Mouse (Mus musculus): ENCODE data around the gene Mcat. TPM values are rescaled to one million over a fixed set of nuclear protein-coding genes. Genes with fewer than 3 reads are reported as not detected.

The Mcat gene
- total and polyA plus RNA-seq, 3 experiments, result 32.2 to 40.8 (median 38.7) TPM

DNA sequence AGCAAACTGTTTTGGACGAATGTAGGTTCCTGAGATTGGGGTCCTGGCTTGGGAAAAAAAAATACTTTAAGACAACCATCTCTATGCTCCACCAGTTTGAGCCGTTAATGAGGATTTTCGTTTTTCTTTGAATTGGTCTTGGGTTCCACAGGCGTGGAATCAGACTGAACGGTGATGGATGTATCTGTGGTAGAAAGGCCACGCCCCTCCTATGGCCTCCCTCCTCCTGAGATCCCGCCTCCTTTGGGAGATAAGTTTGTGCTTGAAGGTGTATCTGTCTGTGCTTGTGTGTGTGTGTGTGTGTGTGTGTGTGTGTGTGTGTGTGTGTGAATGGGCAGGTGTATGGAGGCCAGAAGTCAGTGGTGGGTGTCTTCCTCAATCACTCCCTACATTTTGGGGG lies 31.0 kb downstream of the Mcat start:
- no peak for DNase-seq
- intact Hi-C loops (cut with DNase I), result loop anchor here (5.0 kb wide), 1 partner anchor 65 kb away; the partner anchor contains the start of gene Ttll12
- TF ChIP-seq CTCF (IDR thresholded peaks at IDR 0.05) (no peak), POLR2A (IDR thresholded peaks at IDR 0.05; ENCODE audit: insufficient read depth, low read depth, low read length) (no peak), EP300 (IDR thresholded peaks at IDR 0.05; ENCODE audit: insufficient read depth, low read depth, low read length) (no peak)
- Histone ChIP-seq H3K36me3 (ENCODE audit: control insufficient read depth, insufficient read depth, low read length) (peaks cover 4% of the 10 kb centered on the region; the same call in 1 of the 2 replicates), H3K4me1 (ENCODE audit: control insufficient read depth, insufficient read depth, low read length) (peaks cover 24% of the 10 kb centered on the region), H3K4me3 (no peak overlapping the region), H3K27ac (no peak overlapping the region), H3K27me3 (ENCODE audit: control insufficient read depth, insufficient read depth, low read length) (no peaks in the 10 kb centered on the region), H3K79me2 (replicated peaks; ENCODE audit: control insufficient read depth, insufficient read depth, low read length) (no peaks in the 10 kb centered on the region), H3K9ac (ENCODE audit: low read depth, low read length) (no peak overlapping the region)
- WGBS, result 77% methylated on average over 7 of the region's 7 CpGs

GRCm38 (mm10) chr15:83531961-83532469 lies 31.6 kb downstream of the Mcat start:
- peaks cover 1% of the 10 kb centered on the region; the same call in 1 of the 2 replicates for H3K79me2 ChIP-seq (replicated peaks; ENCODE audit: control insufficient read depth, insufficient read depth, low read length)
- WGBS, result 79% methylated on average over 5 of the region's 5 CpGs
- no peaks in the 10 kb centered on the region for H3K27me3 ChIP-seq (ENCODE audit: control insufficient read depth, insufficient read depth, low read length)
- intact Hi-C loops (cut with DNase I), result loop anchor here (5.0 kb wide), 1 partner anchor 65 kb away; the partner anchor contains the start of gene Ttll12
- H3K4me1 ChIP-seq (ENCODE audit: control insufficient read depth, insufficient read depth, low read length), result peaks cover 24% of the 10 kb centered on the region
- H3K36me3 ChIP-seq (ENCODE audit: control insufficient read depth, insufficient read depth, low read length), result peaks cover 4% of the 10 kb centered on the region; the same call in 1 of the 2 replicates
- TF ChIP-seq EP300 (IDR thresholded peaks at IDR 0.05; ENCODE audit: insufficient read depth, low read depth, low read length), result no peak
- TF ChIP-seq CTCF (IDR thresholded peaks at IDR 0.05), result peak; percentile 51
- TF ChIP-seq POLR2A (IDR thresholded peaks at IDR 0.05; ENCODE audit: insufficient read depth, low read depth, low read length), result no peak
- no peak overlapping the region for H3K9ac ChIP-seq (ENCODE audit: low read depth, low read length)
- peak in 1 of 2 experiments; percentile 18 for DNase-seq
- no peak overlapping the region for H3K27ac ChIP-seq
- H3K4me3 ChIP-seq, result no peak overlapping the region

DNA sequence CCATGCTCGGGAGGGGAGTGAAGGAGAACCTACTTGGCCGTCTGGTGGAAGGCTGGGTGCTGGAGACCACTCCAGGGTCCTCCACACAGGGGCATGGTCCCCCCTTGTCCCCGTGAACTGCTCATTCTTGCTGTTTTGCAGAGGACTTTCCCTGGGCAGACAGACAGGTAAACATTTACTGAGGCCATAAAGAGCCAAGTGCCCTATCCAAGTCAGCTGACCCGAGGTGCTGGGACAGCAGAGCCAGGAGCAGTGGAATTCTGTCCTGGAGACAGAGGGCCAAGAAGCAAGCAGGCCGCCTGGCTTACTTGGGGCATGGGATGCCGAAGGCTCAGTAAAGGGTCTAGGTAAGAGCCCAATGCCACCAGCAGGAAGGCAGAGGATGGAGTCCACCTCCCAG lies 32.9 kb downstream of the Mcat start:
- peak in 1 of 2 experiments; percentile 37 for DNase-seq
- no peaks in the 10 kb centered on the region for H3K27me3 ChIP-seq (ENCODE audit: control insufficient read depth, insufficient read depth, low read length)
- WGBS, result 52% methylated on average over 6 of the region's 6 CpGs
- H3K79me2 ChIP-seq (replicated peaks; ENCODE audit: control insufficient read depth, insufficient read depth, low read length), result peaks cover 2% of the 10 kb centered on the region; the same call in 1 of the 2 replicates
- H3K4me3 ChIP-seq, result peak overlapping the region; percentile 21
- H3K9ac ChIP-seq (ENCODE audit: low read depth, low read length), result 0 out of 2 replicates have a peak overlapping the region, but pooled peaks have one; percentile 18
- intact Hi-C loops (cut with DNase I), result loop anchor here (5.0 kb wide), 1 partner anchor 67 kb away; the partner anchor contains the start of gene Ttll12
- peaks cover 22% of the 10 kb centered on the region for H3K4me1 ChIP-seq (ENCODE audit: control insufficient read depth, insufficient read depth, low read length)
- peak overlapping the region; percentile 91 for H3K27ac ChIP-seq
- H3K36me3 ChIP-seq (ENCODE audit: control insufficient read depth, insufficient read depth, low read length), result peaks cover 4% of the 10 kb centered on the region; the same call in 1 of the 2 replicates
- no peak for TF ChIP-seq CTCF (IDR thresholded peaks at IDR 0.05)
- no peak for TF ChIP-seq EP300 (IDR thresholded peaks at IDR 0.05; ENCODE audit: insufficient read depth, low read depth, low read length)
- no peak for TF ChIP-seq POLR2A (IDR thresholded peaks at IDR 0.05; ENCODE audit: insufficient read depth, low read depth, low read length)

- DNase-seq, result peak; percentile 59 to 74
- TF ChIP-seq POLR2A (IDR thresholded peaks at IDR 0.05; ENCODE audit: insufficient read depth, low read depth, low read length), result no peak
- no peak for TF ChIP-seq CTCF (IDR thresholded peaks at IDR 0.05)
- no peak for TF ChIP-seq EP300 (IDR thresholded peaks at IDR 0.05; ENCODE audit: insufficient read depth, low read depth, low read length)
- Histone ChIP-seq H3K27ac (peak overlapping the region; percentile 91), H3K27me3 (ENCODE audit: control insufficient read depth, insufficient read depth, low read length) (no peaks in the 10 kb centered on the region), H3K4me1 (ENCODE audit: control insufficient read depth, insufficient read depth, low read length) (peaks cover 19% of the 10 kb centered on the region), H3K4me3 (peak overlapping the region; percentile 21), H3K36me3 (ENCODE audit: control insufficient read depth, insufficient read depth, low read length) (peaks cover 4% of the 10 kb centered on the region; the same call in 1 of the 2 replicates), H3K79me2 (replicated peaks; ENCODE audit: control insufficient read depth, insufficient read depth, low read length) (peaks cover 2% of the 10 kb centered on the region; the same call in 1 of the 2 replicates), H3K9ac (ENCODE audit: low read depth, low read length) (no peak overlapping the region)
- 24% methylated on average over 9 of the region's 9 CpGs for whole genome bisulfite sequencing
- intact Hi-C loops (cut with DNase I), result loop anchor here (5.0 kb wide), 1 partner anchor 67 kb away; the partner anchor contains the start of gene Ttll12
Measured at GRCm38 (mm10) chr15:83530233-83530632, 33.4 kb downstream of the Mcat start.

GRCm38 (mm10) chr15:83529765-83530164 lies 33.8 kb downstream of the Mcat start:
- Histone ChIP-seq H3K4me1 (ENCODE audit: control insufficient read depth, insufficient read depth, low read length) (peaks cover 17% of the 10 kb centered on the region), H3K4me3 (no peak overlapping the region), H3K36me3 (ENCODE audit: control insufficient read depth, insufficient read depth, low read length) (peaks cover 4% of the 10 kb centered on the region; the same call in 1 of the 2 replicates), H3K27me3 (ENCODE audit: control insufficient read depth, insufficient read depth, low read length) (no peaks in the 10 kb centered on the region), H3K9ac (ENCODE audit: low read depth, low read length) (no peak overlapping the region), H3K79me2 (replicated peaks; ENCODE audit: control insufficient read depth, insufficient read depth, low read length) (peaks cover 2% of the 10 kb centered on the region; the same call in 1 of the 2 replicates), H3K27ac (peak overlapping the region; percentile 91)
- WGBS, result 38% methylated on average over 5 of the region's 5 CpGs
- TF ChIP-seq POLR2A (IDR thresholded peaks at IDR 0.05; ENCODE audit: insufficient read depth, low read depth, low read length) (no peak), CTCF (IDR thresholded peaks at IDR 0.05) (no peak), EP300 (IDR thresholded peaks at IDR 0.05; ENCODE audit: insufficient read depth, low read depth, low read length) (no peak)
- intact Hi-C loops (cut with DNase I), result loop anchor here (5.0 kb wide), 2 partner anchors 33 to 68 kb away; partner anchors contain the start of genes Mcat, Tspo and Ttll12
- peak; percentile 52 to 55 for DNase-seq

GRCm38 (mm10) chr15:83528892-83529291 lies 34.7 kb downstream of the Mcat start:
- intact Hi-C loops (cut with DNase I), result loop anchor here (5.0 kb wide), 1 partner anchor 33 kb away; the partner anchor contains the start of genes Mcat and Tspo
- Histone ChIP-seq H3K9ac (ENCODE audit: low read depth, low read length) (no peak overlapping the region), H3K4me1 (ENCODE audit: control insufficient read depth, insufficient read depth, low read length) (peaks cover 16% of the 10 kb centered on the region)

More at GRCm38 (mm10) chr15:83528892-83529291, 34.7 kb downstream of the Mcat start:
- WGBS, result 45% methylated on average over 4 of the region's 4 CpGs
- H3K27ac ChIP-seq, result peak overlapping the region; percentile 91
- TF ChIP-seq CTCF (IDR thresholded peaks at IDR 0.05) (no peak), EP300 (IDR thresholded peaks at IDR 0.05; ENCODE audit: insufficient read depth, low read depth, low read length) (no peak), POLR2A (IDR thresholded peaks at IDR 0.05; ENCODE audit: insufficient read depth, low read depth, low read length) (no peak)
- peaks cover 2% of the 10 kb centered on the region; the same call in 1 of the 2 replicates for H3K79me2 ChIP-seq (replicated peaks; ENCODE audit: control insufficient read depth, insufficient read depth, low read length)
- H3K4me3 ChIP-seq, result no peak overlapping the region
- DNase-seq, result no peak
- no peaks in the 10 kb centered on the region for H3K27me3 ChIP-seq (ENCODE audit: control insufficient read depth, insufficient read depth, low read length)
- peaks cover 4% of the 10 kb centered on the region; the same call in 1 of the 2 replicates for H3K36me3 ChIP-seq (ENCODE audit: control insufficient read depth, insufficient read depth, low read length)

All from heart, adult 2 months (tissue).